Mouse (Mus musculus): ENCODE measurements at regions not wholly inside any gene's neighbourhood (a gene's known extent, or its start where the extent isn't known, plus 50 kb on each side); places are given as distances from the start of the nearest gene placed in this dataset.

DNA sequence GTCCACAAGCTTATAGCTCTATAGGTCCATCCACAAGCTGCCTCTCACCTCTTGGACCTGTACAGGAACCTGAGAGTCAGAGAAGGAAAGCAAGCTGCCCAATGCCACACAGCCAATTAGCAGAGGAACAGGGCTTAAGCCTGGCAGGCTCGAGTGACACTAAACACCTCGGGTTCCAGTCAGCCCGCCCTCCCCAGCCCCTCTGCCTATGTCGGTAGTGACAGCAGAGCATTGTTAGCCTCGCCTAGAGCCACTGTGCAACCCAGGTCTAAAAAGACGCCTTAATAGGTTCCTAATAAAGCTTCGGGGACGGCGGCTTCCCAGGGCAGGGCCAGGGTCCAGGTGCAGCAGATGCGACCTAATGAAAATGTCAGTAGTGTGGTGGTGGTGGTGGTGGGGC is 66.3 kb downstream of the Cstad start:
- Histone ChIP-seq H3K36me3 (ENCODE audit: insufficient read depth, low read length) (no peaks in the 10 kb centered on the region), H3K27me3 (ENCODE audit: insufficient read depth, low read length) (peaks cover 59% of the 10 kb centered on the region), H3K9me3 (ENCODE audit: low read length) (no peaks in the 10 kb centered on the region), H3K4me3 (replicated peaks; ENCODE audit: low read length) (no peak overlapping the region), H3K4me1 (replicated peaks; ENCODE audit: low read depth, low read length) (peaks cover 57% of the 10 kb centered on the region)
- TF ChIP-seq NANOG (IDR thresholded peaks at IDR 0.05; ENCODE audit: borderline replicate concordance, low read length) (no peak), CTCF (conservative IDR thresholded peaks at IDR 0.05; ENCODE audit: low read length) (no peak), POU5F1 (IDR thresholded peaks at IDR 0.05; ENCODE audit: borderline replicate concordance, low read length) (no peak)

DNA sequence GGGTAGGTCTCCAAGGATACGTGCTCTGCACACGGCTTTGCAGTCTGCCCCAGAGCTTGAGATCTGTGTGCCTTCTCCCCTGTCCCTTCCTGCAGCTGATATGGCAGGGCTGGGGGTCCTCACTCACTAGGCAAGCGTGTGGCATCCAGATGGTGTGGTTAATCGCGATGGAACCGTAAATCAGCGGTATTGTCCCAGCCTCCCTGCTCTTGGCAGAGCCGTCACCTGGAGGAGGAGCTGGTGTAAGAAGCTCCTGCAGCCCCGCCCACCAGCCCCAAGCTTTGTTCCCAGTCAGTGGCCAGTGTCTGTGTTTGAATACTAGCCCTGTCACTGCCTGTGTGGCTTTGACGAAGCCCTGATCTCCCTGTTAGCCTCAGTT is 65.8 kb downstream of the Cstad start:
- Histone ChIP-seq H3K27me3 (ENCODE audit: insufficient read depth, low read length) (peaks cover 58% of the 10 kb centered on the region), H3K4me1 (replicated peaks; ENCODE audit: low read depth, low read length) (peaks cover 58% of the 10 kb centered on the region), H3K4me3 (replicated peaks; ENCODE audit: low read length) (peak overlapping the region; percentile 43; the same call in 1 of the 2 replicates), H3K36me3 (ENCODE audit: insufficient read depth, low read length) (no peaks in the 10 kb centered on the region), H3K9me3 (ENCODE audit: low read length) (no peaks in the 10 kb centered on the region)
- TF ChIP-seq NANOG (IDR thresholded peaks at IDR 0.05; ENCODE audit: borderline replicate concordance, low read length) (no peak), POU5F1 (IDR thresholded peaks at IDR 0.05; ENCODE audit: borderline replicate concordance, low read length) (no peak), CTCF (conservative IDR thresholded peaks at IDR 0.05; ENCODE audit: low read length) (no peak)

DNA sequence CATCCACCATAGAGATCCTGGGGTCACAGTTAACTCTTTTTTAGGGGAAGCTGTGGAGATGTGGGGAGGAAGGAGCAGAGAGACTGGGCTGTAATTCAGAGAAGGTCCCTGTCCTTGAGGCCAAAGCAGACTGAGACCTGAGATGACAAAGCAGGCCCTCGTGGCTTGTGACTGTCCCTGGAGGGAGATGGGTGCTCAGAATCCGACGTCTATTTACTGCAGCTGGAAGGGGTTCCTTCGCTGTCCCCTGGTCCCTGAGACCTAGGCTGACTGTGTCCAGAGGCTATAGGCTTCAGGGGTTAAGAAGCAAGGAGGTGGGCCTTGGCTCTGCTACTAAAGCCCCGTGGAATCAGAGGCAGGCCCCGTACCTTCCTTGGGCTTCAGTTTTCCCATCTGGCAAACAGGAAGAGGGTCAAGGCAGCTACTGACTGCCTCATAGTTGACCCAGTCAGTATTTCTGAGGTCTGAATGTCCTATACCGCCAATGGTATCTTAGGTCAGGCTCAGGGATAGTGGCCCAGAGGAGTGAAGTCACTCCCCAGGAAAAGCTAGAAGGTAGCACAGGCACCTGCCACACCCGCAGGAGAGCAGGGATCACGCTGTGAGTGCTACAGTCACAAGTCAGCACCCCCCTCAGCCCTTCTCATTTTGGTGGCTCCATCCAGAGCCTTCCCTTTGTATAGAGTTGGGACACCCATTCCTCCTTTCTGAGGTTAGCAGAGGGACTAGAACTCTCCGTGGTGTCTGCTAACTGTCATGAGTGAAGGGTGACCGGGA is 65.2 kb downstream of the Cstad start:
- H3K9me3 ChIP-seq (ENCODE audit: low read length) = no peaks in the 10 kb centered on the region
- peaks cover 56% of the 10 kb centered on the region for H3K4me1 ChIP-seq (replicated peaks; ENCODE audit: low read depth, low read length)
- H3K4me3 ChIP-seq (replicated peaks; ENCODE audit: low read length) = peak overlapping the region; percentile 43; the same call in 1 of the 2 replicates
- peaks cover 58% of the 10 kb centered on the region for H3K27me3 ChIP-seq (ENCODE audit: insufficient read depth, low read length)
- no peaks in the 10 kb centered on the region for H3K36me3 ChIP-seq (ENCODE audit: insufficient read depth, low read length)
- TF ChIP-seq CTCF (conservative IDR thresholded peaks at IDR 0.05; ENCODE audit: low read length) (no peak), POU5F1 (IDR thresholded peaks at IDR 0.05; ENCODE audit: borderline replicate concordance, low read length) (no peak), NANOG (IDR thresholded peaks at IDR 0.05; ENCODE audit: borderline replicate concordance, low read length) (no peak)

DNA sequence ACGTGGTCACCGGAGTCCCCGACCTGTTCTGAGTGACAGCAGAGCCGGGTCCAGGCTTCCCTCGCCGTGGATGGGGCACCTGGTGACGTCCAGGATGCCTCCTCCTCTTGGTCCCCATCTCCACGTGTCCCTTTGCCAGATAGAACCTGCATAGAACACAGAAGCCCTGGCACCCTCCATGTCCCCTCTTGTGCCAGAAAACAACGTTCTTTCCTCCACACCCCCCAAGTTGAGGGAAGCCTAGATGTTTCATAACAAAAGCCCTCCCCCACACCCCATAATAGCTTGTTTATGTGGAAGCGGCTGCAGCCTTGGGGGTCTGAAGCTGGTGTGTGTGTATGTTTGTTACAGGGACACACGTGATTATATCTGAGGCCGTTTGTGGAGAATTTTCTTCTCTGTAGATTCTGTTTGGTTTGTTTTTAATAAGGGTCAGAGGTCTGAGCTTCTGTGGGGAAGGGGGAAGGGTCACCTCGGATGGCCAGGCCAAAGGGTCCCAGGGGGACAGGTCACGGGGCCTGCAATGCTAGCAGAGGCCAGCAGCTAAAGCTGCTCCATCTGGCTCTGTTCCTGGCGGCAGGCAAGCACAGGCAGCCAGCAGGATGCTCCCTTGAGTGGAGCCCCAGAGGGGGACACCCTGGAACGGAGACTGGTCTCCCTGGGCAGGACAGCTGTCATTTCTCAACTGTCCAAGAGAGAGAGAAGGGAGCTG is 64.2 kb downstream of the Cstad start:
- no peak for TF ChIP-seq CTCF (conservative IDR thresholded peaks at IDR 0.05; ENCODE audit: low read length)
- TF ChIP-seq POU5F1 (IDR thresholded peaks at IDR 0.05; ENCODE audit: borderline replicate concordance, low read length) = no peak
- no peak for TF ChIP-seq NANOG (IDR thresholded peaks at IDR 0.05; ENCODE audit: borderline replicate concordance, low read length)
- peaks cover 55% of the 10 kb centered on the region for H3K4me1 ChIP-seq (replicated peaks; ENCODE audit: low read depth, low read length)

More for the DNA sequence above, 64.2 kb downstream of the Cstad start:
- H3K9me3 ChIP-seq (ENCODE audit: low read length) = peaks cover 3% of the 10 kb centered on the region; the same call in 1 of the 2 replicates
- peaks cover 66% of the 10 kb centered on the region for H3K27me3 ChIP-seq (ENCODE audit: insufficient read depth, low read length)
- no peaks in the 10 kb centered on the region for H3K36me3 ChIP-seq (ENCODE audit: insufficient read depth, low read length)
- peak overlapping the region; percentile 80 for H3K4me3 ChIP-seq (replicated peaks; ENCODE audit: low read length)

Measured in E14TG2a.4 (cell line).